ENCODE assay signal across 15 mouse cellular contexts in genomic region chr13:93056091-93056490, GRCm38 (mm10).
DNase-seq lines count a peak whose midpoint lies in the region; ATAC-seq and TF ChIP-seq lines count a peak whose summit lies in the region.
"Had no signal": no experiment of that assay in that cellular context is flagged by ENCODE, and none has a peak within 500 bp of the region (broad histone marks: within the 10 kb centered on the region; RNA-seq: fewer than 3 reads in every experiment).

No protein-coding gene starts in this region.

- TF ChIP-seq CTCF in brain, embryonic 14.5 days (IDR thresholded peaks at IDR 0.05; ENCODE audit: borderline replicate concordance, extremely low read depth, insufficient read depth, insufficient read length): no peak

- ATAC-seq in cerebellum, adult (ENCODE audit: insufficient number of reproducible peaks, low FRiP score, low TSS enrichment): 0 out of 2 replicates have a peak, but pooled peaks have one; percentile 23
- ATAC-seq: intestine, embryonic 15.5 days; lung, postnatal 0 days had no signal

- DNase-seq in cerebellum, postnatal 25 days: no peak
- DNase-seq in heart, adult 11 months: peak; percentile 74
- DNase-seq in heart, postnatal 4 days: no peak
- DNase-seq in brain, embryonic 14.5 days (ENCODE audit: low read depth): peak; percentile 57
- peak; percentile 78 for DNase-seq in layer of hippocampus, adult 9-11 months
- no peak for DNase-seq in urinary bladder, postnatal 25 days (ENCODE audit: low spot score)
- no peak for DNase-seq in urinary bladder, postnatal 14 days (ENCODE audit: low spot score)
- DNase-seq: adrenal gland, postnatal 14 days; cerebellum, adult 8-10 months; heart, postnatal 14 days; kidney, postnatal 4 days; liver had no signal

- TF ChIP-seq POLR2A in brain, embryonic 14.5 days (IDR thresholded peaks at IDR 0.05; ENCODE audit: borderline replicate concordance, extremely low read depth, insufficient read depth, insufficient read length, poor library complexity, severe bottlenecking): no peak

Comparison
In these comparisons a context has a peak if more than half of its experiments do, and no peak if none do; other contexts are left out.
1. DNase-seq: peak in heart, adult 11 months (single experiment), brain, embryonic 14.5 days (single experiment) and layer of hippocampus, adult 9-11 months (single experiment); none in cerebellum, postnatal 25 days (0 of 2), heart, postnatal 4 days (single experiment), urinary bladder, postnatal 25 days (single experiment) and urinary bladder, postnatal 14 days (single experiment).